ENCODE assay signal across 8 mouse cellular contexts in genomic region chr15:98870179-98871069, GRCm38 (mm10). TPM values are rescaled to one million over a fixed set of nuclear protein-coding genes. Genes with fewer than 3 reads are reported as not detected.
DNase-seq lines count a peak whose midpoint lies in the region; ATAC-seq and TF ChIP-seq lines count a peak whose summit lies in the region.

No protein-coding gene starts in this region.

- peak overlapping the region; percentile 98 for H3K27ac ChIP-seq in brown adipose tissue, adult 24 weeks (replicated peaks; ENCODE audit: low read depth, low read length)
- peak overlapping the region; percentile 98 for H3K27ac ChIP-seq in forebrain, postnatal 0 days (ENCODE audit: low read depth, low read length)
- peak overlapping the region; percentile 97 for H3K27ac ChIP-seq in intestine, embryonic 16.5 days (ENCODE audit: low read length)
- H3K27ac ChIP-seq in liver, embryonic 16.5 days (ENCODE audit: low read length) = peak overlapping the region; percentile 92
- H3K27ac ChIP-seq in small intestine, adult 2 months (ENCODE audit: insufficient read depth, low read depth, low read length) = peak overlapping the region; percentile 98

- H3K27me3 ChIP-seq in forebrain, postnatal 0 days (ENCODE audit: insufficient read depth, low read length) = no peaks in the 10 kb centered on the region
- no peaks in the 10 kb centered on the region for H3K27me3 ChIP-seq in intestine, embryonic 16.5 days (replicated peaks; ENCODE audit: control insufficient read depth, insufficient read depth, low read length)
- no peaks in the 10 kb centered on the region for H3K27me3 ChIP-seq in liver, embryonic 16.5 days (ENCODE audit: control insufficient read depth, insufficient read depth, low read depth, low read length)
- no peaks in the 10 kb centered on the region for H3K27me3 ChIP-seq in small intestine, adult 2 months (ENCODE audit: control insufficient read depth, insufficient read depth, low read length)

- H3K9me3 ChIP-seq in forebrain, postnatal 0 days (ENCODE audit: low read length) = no peaks in the 10 kb centered on the region
- no peaks in the 10 kb centered on the region for H3K9me3 ChIP-seq in intestine, embryonic 16.5 days (ENCODE audit: control insufficient read depth, low read length)
- no peaks in the 10 kb centered on the region for H3K9me3 ChIP-seq in liver, embryonic 16.5 days (replicated peaks; ENCODE audit: control insufficient read depth, low read length)

- H3K4me2 ChIP-seq in forebrain, postnatal 0 days (ENCODE audit: low read depth) = peak overlapping the region; percentile 91
- peak overlapping the region; percentile 97 for H3K4me2 ChIP-seq in intestine, embryonic 16.5 days (ENCODE audit: low read depth, low read length)
- H3K4me2 ChIP-seq in liver, embryonic 16.5 days (ENCODE audit: low read depth, low read length) = peak overlapping the region; percentile 91

- no peak for TF ChIP-seq POLR2A in small intestine, adult 2 months (IDR thresholded peaks at IDR 0.05; ENCODE audit: low read depth, low read length)

- peaks cover 10% of the 10 kb centered on the region for H3K36me3 ChIP-seq in forebrain, postnatal 0 days (ENCODE audit: insufficient read depth)
- peaks cover 9% of the 10 kb centered on the region for H3K36me3 ChIP-seq in intestine, embryonic 16.5 days (ENCODE audit: control insufficient read depth, insufficient read depth, low read length)
- H3K36me3 ChIP-seq in liver, embryonic 16.5 days (ENCODE audit: control insufficient read depth, insufficient read depth) = peaks cover 12% of the 10 kb centered on the region
- peaks cover 14% of the 10 kb centered on the region for H3K36me3 ChIP-seq in small intestine, adult 2 months (ENCODE audit: control insufficient read depth, insufficient read depth, low read length)

- ATAC-seq in forebrain, postnatal 0 days = no peak
- no peak for ATAC-seq in intestine, embryonic 16.5 days
- ATAC-seq in liver, embryonic 16.5 days (ENCODE audit: low read depth) = no peak

- under 1% methylated on average over 16 of the region's 16 CpGs for WGBS in forebrain, postnatal 0 days
- WGBS in intestine, embryonic 16.5 days = under 1% methylated on average over 16 of the region's 16 CpGs
- 2% methylated on average over 16 of the region's 16 CpGs for WGBS in liver, embryonic 16.5 days (ENCODE audit: insufficient replicate concordance)
- WGBS in small intestine, adult 2 months = under 1% methylated on average over 16 of the region's 16 CpGs

- peak overlapping the region; percentile 91 for H3K4me3 ChIP-seq in brown adipose tissue, adult 24 weeks (ENCODE audit: insufficient read depth, low read depth, low read length)
- peak overlapping the region; percentile 99 for H3K4me3 ChIP-seq in forebrain, postnatal 0 days (ENCODE audit: low read depth, low read length)
- H3K4me3 ChIP-seq in intestine, embryonic 16.5 days (ENCODE audit: low read length) = peak overlapping the region; percentile 72
- H3K4me3 ChIP-seq in liver, embryonic 16.5 days (ENCODE audit: low read depth, low read length) = peak overlapping the region; percentile 95
- peak overlapping the region; percentile 98 for H3K4me3 ChIP-seq in small intestine, adult 2 months (ENCODE audit: low read depth, low read length)

- no peak for TF ChIP-seq CTCF in forebrain, postnatal 0 days (IDR thresholded peaks at IDR 0.05; ENCODE audit: low read depth)
- TF ChIP-seq CTCF in small intestine, adult 2 months (IDR thresholded peaks at IDR 0.05; ENCODE audit: extremely low read depth, insufficient read length, insufficient replicate concordance, low read depth, low read length) = no peak

- H3K9ac ChIP-seq in forebrain, postnatal 0 days = peak overlapping the region; percentile 97
- peak overlapping the region; percentile 90 for H3K9ac ChIP-seq in intestine, embryonic 16.5 days (ENCODE audit: low read depth, low read length)
- H3K9ac ChIP-seq in liver, embryonic 16.5 days (ENCODE audit: low read depth, low read length) = peak overlapping the region; percentile 98

- peak; percentile 95 for DNase-seq in heart, adult 11 months
- no peak for DNase-seq in heart, adult 8-10 months (ENCODE audit: low spot score)
- DNase-seq in forebrain, postnatal 0 days = peak; percentile 17
- DNase-seq in urinary bladder, postnatal 25 days (ENCODE audit: low spot score) = no peak

- H3K4me1 ChIP-seq in brown adipose tissue, adult 24 weeks (ENCODE audit: control insufficient read depth, insufficient read depth, insufficient read length, low read length) = peaks cover 19% of the 10 kb centered on the region
- peaks cover 26% of the 10 kb centered on the region for H3K4me1 ChIP-seq in forebrain, postnatal 0 days (ENCODE audit: insufficient read depth)
- peaks cover 25% of the 10 kb centered on the region for H3K4me1 ChIP-seq in intestine, embryonic 16.5 days (ENCODE audit: control insufficient read depth, insufficient read depth, low read length)
- peaks cover 44% of the 10 kb centered on the region for H3K4me1 ChIP-seq in liver, embryonic 16.5 days (ENCODE audit: control insufficient read depth, low read depth, low read length)
- H3K4me1 ChIP-seq in small intestine, adult 2 months (ENCODE audit: control insufficient read depth, insufficient read depth, insufficient read length, low read length) = peaks cover 11% of the 10 kb centered on the region

RNA-seq across cellular contexts. Expression of gene Kmt2d, which starts 0.6 kb away (rescaled TPM):
- total RNA-seq in heart, adult 8-10 months (2022) = 10 to 100 TPM; 54.7 to 66.1 (median 59.8) TPM
- 11.1 and 15.1 TPM in 2 replicates for polyA plus RNA-seq in brown adipose tissue, adult 24 weeks (2012; ENCODE audit: insufficient read depth, insufficient read length, missing spikeins)
- total RNA-seq in forebrain, postnatal 0 days (2014; rRNA removed) = 22.7 and 25.8 TPM in 2 replicates
- 2.9 and 6.2 TPM in 2 replicates for polyA plus RNA-seq in forebrain, postnatal 0 days (2015; fragmentation: Nextera tagmentation; extraction: Ambion mirVana)
- 7.7 and 7.9 TPM in 2 replicates for polyA plus RNA-seq in intestine, embryonic 16.5 days (2015; fragmentation: Nextera tagmentation; extraction: Ambion mirVana)
- polyA plus RNA-seq in liver, embryonic 16.5 days (2015; fragmentation: Nextera tagmentation; extraction: Ambion mirVana) = 3.9 and 4.0 TPM in 2 replicates
- polyA plus RNA-seq in small intestine, adult 2 months (2012; rRNA removed) = 19.4 and 36.2 TPM in 2 replicates

RNA-seq across cellular contexts. Expression of gene Rhebl1, which starts 23.9 kb away (rescaled TPM):
- 1 to 10 TPM; 1.2 to 2.8 (median 1.9) TPM for total RNA-seq in heart, adult 8-10 months (2022)
- polyA plus RNA-seq in brown adipose tissue, adult 24 weeks (2012; ENCODE audit: insufficient read depth, insufficient read length, missing spikeins) = not detected in 2 replicates
- 16.5 and 20.7 TPM in 2 replicates for total RNA-seq in forebrain, postnatal 0 days (2014; rRNA removed)
- polyA plus RNA-seq in forebrain, postnatal 0 days (2015; fragmentation: Nextera tagmentation; extraction: Ambion mirVana) = 34.1 and 37.5 TPM in 2 replicates
- 11.3 and 12.3 TPM in 2 replicates for polyA plus RNA-seq in intestine, embryonic 16.5 days (2015; fragmentation: Nextera tagmentation; extraction: Ambion mirVana)
- polyA plus RNA-seq in liver, embryonic 16.5 days (2015; fragmentation: Nextera tagmentation; extraction: Ambion mirVana) = 2.9 and 3.4 TPM in 2 replicates
- 5.3 and 24.1 TPM in 2 replicates for polyA plus RNA-seq in small intestine, adult 2 months (2012; rRNA removed)

RNA-seq across cellular contexts. Expression of gene Dhh, which starts 27.9 kb away (rescaled TPM):
- total RNA-seq in heart, adult 8-10 months (2022) = 1 to 10 TPM in 2 of 4 experiments, under 1 TPM in 2; 0.72 to 1.6 (median 1.0) TPM
- 0.40 and 0.46 TPM in 2 replicates for polyA plus RNA-seq in brown adipose tissue, adult 24 weeks (2012; ENCODE audit: insufficient read depth, insufficient read length, missing spikeins)
- 0.15 and 0.76 TPM in 2 replicates for total RNA-seq in forebrain, postnatal 0 days (2014; rRNA removed)
- 0.25 and 0.58 TPM in 2 replicates for polyA plus RNA-seq in forebrain, postnatal 0 days (2015; fragmentation: Nextera tagmentation; extraction: Ambion mirVana)
- 0.83 and 1.6 TPM in 2 replicates for polyA plus RNA-seq in intestine, embryonic 16.5 days (2015; fragmentation: Nextera tagmentation; extraction: Ambion mirVana)
- polyA plus RNA-seq in liver, embryonic 16.5 days (2015; fragmentation: Nextera tagmentation; extraction: Ambion mirVana) = 0.11 TPM in 2 replicates
- polyA plus RNA-seq in small intestine, adult 2 months (2012; rRNA removed) = 0.33 and 0.55 TPM in 2 replicates

RNA-seq across cellular contexts. Expression of gene Prkag1, which starts 39.1 kb away (rescaled TPM):
- total RNA-seq in heart, adult 8-10 months (2022) = 100 to 1,000 TPM in 2 of 4 experiments, 10 to 100 TPM in 2; 96.7 to 129 (median 109) TPM
- 65.2 and 99.5 TPM in 2 replicates for polyA plus RNA-seq in brown adipose tissue, adult 24 weeks (2012; ENCODE audit: insufficient read depth, insufficient read length, missing spikeins)
- 46.5 and 48.3 TPM in 2 replicates for total RNA-seq in forebrain, postnatal 0 days (2014; rRNA removed)
- polyA plus RNA-seq in forebrain, postnatal 0 days (2015; fragmentation: Nextera tagmentation; extraction: Ambion mirVana) = 55.0 and 58.4 TPM in 2 replicates
- 92.2 and 94.6 TPM in 2 replicates for polyA plus RNA-seq in intestine, embryonic 16.5 days (2015; fragmentation: Nextera tagmentation; extraction: Ambion mirVana)
- 86.8 and 90.6 TPM in 2 replicates for polyA plus RNA-seq in liver, embryonic 16.5 days (2015; fragmentation: Nextera tagmentation; extraction: Ambion mirVana)
- 34.0 and 65.7 TPM in 2 replicates for polyA plus RNA-seq in small intestine, adult 2 months (2012; rRNA removed)

RNA-seq across cellular contexts. Expression of gene Lmbr1l, which starts 47.6 kb away (rescaled TPM):
- 10 to 100 TPM in 2 of 4 experiments, 1 to 10 TPM in 2; 7.3 to 12.2 (median 10.0) TPM for total RNA-seq in heart, adult 8-10 months (2022)
- polyA plus RNA-seq in brown adipose tissue, adult 24 weeks (2012; ENCODE audit: insufficient read depth, insufficient read length, missing spikeins) = 6.0 and 6.3 TPM in 2 replicates
- 44.1 and 59.3 TPM in 2 replicates for total RNA-seq in forebrain, postnatal 0 days (2014; rRNA removed)
- 20.1 and 22.4 TPM in 2 replicates for polyA plus RNA-seq in forebrain, postnatal 0 days (2015; fragmentation: Nextera tagmentation; extraction: Ambion mirVana)
- polyA plus RNA-seq in intestine, embryonic 16.5 days (2015; fragmentation: Nextera tagmentation; extraction: Ambion mirVana) = 20.4 and 23.6 TPM in 2 replicates
- polyA plus RNA-seq in liver, embryonic 16.5 days (2015; fragmentation: Nextera tagmentation; extraction: Ambion mirVana) = 4.4 and 4.6 TPM in 2 replicates
- 183 and 395 TPM in 2 replicates for polyA plus RNA-seq in small intestine, adult 2 months (2012; rRNA removed)

Comparison
In these comparisons a context has a peak if more than half of its experiments do, and no peak if none do; other contexts are left out.
1. DNase-seq: peak in heart, adult 11 months (single experiment) and forebrain, postnatal 0 days (single experiment); none in heart, adult 8-10 months (single experiment) and urinary bladder, postnatal 25 days (single experiment).
2. Peak in every context shown above with its lines, with median percentiles within 50 percentile points of each other: H3K27ac ChIP-seq, H3K4me3 ChIP-seq, H3K4me2 ChIP-seq and H3K9ac ChIP-seq.